Mouse (Mus musculus) effector memory CD4-positive, alpha-beta T cell, adult 7 months (primary cell): ENCODE measurements around the gene Necap2. TPM values are rescaled to one million over a fixed set of nuclear protein-coding genes. Genes with fewer than 3 reads are reported as not detected.

Source experiments
- polyA plus RNA-seq: library from polyadenylated mRNA; unstranded; fragments of 100-300 nt; shearing (Covaris generic); gene quantifications from one replicate; pipeline ENCODE4 v1.2.1, GENCODE M21; 2017

The Necap2 gene
- polyA plus RNA-seq: 131 TPM

GRCm38 (mm10) chr4:141077681-141078509 lies at the start of gene Necap2:
Gene Necap2, minus strand, starts transcription at chr4:141078357.

DNA sequence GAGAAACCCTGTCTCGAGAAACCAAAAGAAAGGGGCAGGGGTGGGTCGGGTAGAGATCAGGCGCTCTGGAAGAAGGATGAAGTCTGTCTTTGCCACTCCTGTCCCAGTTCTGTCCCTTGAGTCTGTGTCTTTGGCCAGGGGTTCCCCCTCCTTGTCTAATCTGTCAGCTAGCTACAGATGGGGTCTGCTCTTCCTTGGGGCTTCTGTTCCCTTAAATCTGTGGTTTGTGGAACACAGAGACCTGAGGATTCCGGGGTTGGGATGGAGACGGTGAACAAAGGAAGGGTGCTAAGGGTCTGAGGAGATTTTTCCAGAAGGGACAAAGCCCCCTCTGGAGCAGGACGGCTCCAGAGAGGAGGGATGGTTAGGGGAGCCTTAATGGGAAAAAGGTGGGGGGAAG lies 9.9 kb upstream of the Necap2 start, which contains the start of gene Spata21:
Spata21 (plus strand) TSS at position 301 of the 400 bp plus-strand sequence.

GRCm38 (mm10) chr4:141060426-141061301 lies 17.5 kb downstream of the Necap2 start, which contains the start of gene Crocc:
Gene Crocc, minus strand, starts transcription at chr4:141060550.

Other genes starting within 250 kb of the Necap2 start
- gene Padi1, start 232.6 kb downstream of the Necap2 start, polyA plus RNA-seq: not detected
- gene Padi2, start 172.0 kb downstream of the Necap2 start, polyA plus RNA-seq: 15.8 TPM
- gene Sdhb, start 117.2 kb downstream of the Necap2 start, polyA plus RNA-seq: 159 TPM
- 27.3 TPM for gene Atp13a2, start 91.5 kb downstream of the Necap2 start, polyA plus RNA-seq
- not detected for gene Mfap2, start 67.9 kb downstream of the Necap2 start, polyA plus RNA-seq
- 3.8 TPM for gene Crocc, start 17.8 kb downstream of the Necap2 start, polyA plus RNA-seq
- gene Spata21, start 10.0 kb upstream of the Necap2 start, polyA plus RNA-seq: 0.60 TPM
- 54.4 TPM for gene Szrd1, start 61.4 kb upstream of the Necap2 start, polyA plus RNA-seq
- 26.0 TPM for gene Fbxo42, start 69.6 kb upstream of the Necap2 start, polyA plus RNA-seq
- 1.6 TPM for gene Rsg1, start 135.6 kb upstream of the Necap2 start, polyA plus RNA-seq
- gene Arhgef19, start 161.1 kb upstream of the Necap2 start, polyA plus RNA-seq: 0.22 TPM
- gene Epha2, start 222.9 kb upstream of the Necap2 start, polyA plus RNA-seq: not detected